Mouse (Mus musculus): Measurements from ENCODE around the gene Rfx7. TPM values are rescaled to one million over a fixed set of nuclear protein-coding genes. Genes with fewer than 3 reads are reported as not detected.
"Not testable (repeated sequence)": the region's sequence is repeated elsewhere in the genome, so short reads cannot be mapped to it uniquely, and the experiment has no call there.

Rfx7 gene
- polyA plus RNA-seq, 1 experiment from 2014 or later: 12.6 TPM

DNA sequence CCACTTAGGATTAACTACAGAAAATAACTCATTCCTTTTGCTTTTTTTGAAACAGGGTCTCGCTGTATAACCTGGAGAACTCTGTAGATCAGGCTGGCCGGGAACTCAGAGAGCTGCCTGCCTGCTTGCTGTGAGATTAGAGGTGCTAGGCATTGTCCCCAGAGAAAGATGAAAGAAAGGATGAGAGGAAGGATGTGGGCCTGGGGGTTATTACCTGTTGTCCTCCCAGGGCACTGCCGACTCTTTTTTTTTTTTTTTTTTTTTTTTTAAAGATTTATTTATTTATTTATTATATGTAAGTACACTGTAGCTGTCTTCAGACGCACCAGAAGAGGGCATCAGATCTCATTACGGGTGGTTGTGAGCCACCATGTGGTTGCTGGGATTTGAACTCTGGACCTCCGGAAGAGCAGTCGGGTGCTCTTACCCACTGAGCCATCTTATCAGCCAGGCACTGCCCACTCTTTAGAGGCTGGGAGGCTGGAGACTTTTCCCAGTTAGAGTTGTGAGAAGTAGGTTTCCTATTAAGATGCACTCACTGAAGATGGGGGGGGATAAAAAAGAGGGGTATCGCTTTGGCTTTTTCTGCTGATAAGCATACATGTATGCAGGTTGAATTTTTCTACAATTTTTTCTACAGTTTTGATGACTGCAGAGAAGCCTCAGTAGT, 134.4 kb downstream of the Rfx7 start:
- Histone ChIP-seq H3K4me1 (ENCODE audit: control insufficient read depth, insufficient read depth, low read length) (peaks cover 25% of the 10 kb centered on the region), H3K4me2 (ENCODE audit: low read depth, low read length) (0 out of 2 replicates have a peak overlapping the region, but pooled peaks have one; percentile 94), H3K36me3 (ENCODE audit: control insufficient read depth, insufficient read depth, low read length) (peaks cover 64% of the 10 kb centered on the region), H3K4me3 (ENCODE audit: low read depth, low read length) (0 out of 2 replicates have a peak overlapping the region, but pooled peaks have one; percentile 1)
- ATAC-seq (ENCODE audit: low read depth); H3K9ac ChIP-seq (ENCODE audit: low read depth, low read length); H3K27ac ChIP-seq (replicated peaks; ENCODE audit: low read depth, low read length); DNase-seq (ENCODE audit: low spot score); H3K9me3 ChIP-seq (ENCODE audit: control insufficient read depth, low read length); H3K27me3 ChIP-seq (replicated peaks; ENCODE audit: control insufficient read depth, insufficient read depth, low read length): not testable (repeated sequence)
- WGBS: 73% methylated on average over 6 of the region's 8 CpGs

DNA sequence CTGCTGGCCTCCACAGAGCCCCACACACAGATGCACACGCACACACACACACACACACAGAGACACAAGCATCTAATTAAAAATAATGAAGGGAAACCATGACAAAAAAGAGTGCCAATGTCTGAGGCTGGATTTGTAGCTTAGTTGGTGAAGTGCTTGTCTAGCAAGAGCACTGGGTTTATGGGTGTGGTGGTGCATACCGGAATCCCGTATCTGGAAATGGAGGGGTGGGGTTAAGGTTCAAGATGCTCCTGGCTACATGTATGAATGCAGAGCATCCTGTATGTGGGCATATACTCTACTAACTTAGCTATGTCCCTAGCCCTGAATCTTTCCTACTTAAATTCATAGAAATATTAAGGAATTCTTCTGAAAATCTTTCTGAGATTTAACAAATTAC, 135.1 kb downstream of the Rfx7 start:
- H3K9me3 ChIP-seq (ENCODE audit: control insufficient read depth, low read length): no peaks in the 10 kb centered on the region
- H3K36me3 ChIP-seq (ENCODE audit: control insufficient read depth, insufficient read depth, low read length): peaks cover 69% of the 10 kb centered on the region
- ATAC-seq (ENCODE audit: low read depth) (no peak), DNase-seq (ENCODE audit: low spot score) (no peak)
- 71% methylated on average over 3 of the region's 3 CpGs for WGBS
- H3K27me3 ChIP-seq (replicated peaks; ENCODE audit: control insufficient read depth, insufficient read depth, low read length): no peaks in the 10 kb centered on the region
- no peak overlapping the region for H3K9ac ChIP-seq (ENCODE audit: low read depth, low read length)
- no peak overlapping the region for H3K4me2 ChIP-seq (ENCODE audit: low read depth, low read length)
- no peak overlapping the region for H3K4me3 ChIP-seq (ENCODE audit: low read depth, low read length)
- H3K4me1 ChIP-seq (ENCODE audit: control insufficient read depth, insufficient read depth, low read length): peaks cover 25% of the 10 kb centered on the region
- H3K27ac ChIP-seq (replicated peaks; ENCODE audit: low read depth, low read length): no peak overlapping the region

DNA sequence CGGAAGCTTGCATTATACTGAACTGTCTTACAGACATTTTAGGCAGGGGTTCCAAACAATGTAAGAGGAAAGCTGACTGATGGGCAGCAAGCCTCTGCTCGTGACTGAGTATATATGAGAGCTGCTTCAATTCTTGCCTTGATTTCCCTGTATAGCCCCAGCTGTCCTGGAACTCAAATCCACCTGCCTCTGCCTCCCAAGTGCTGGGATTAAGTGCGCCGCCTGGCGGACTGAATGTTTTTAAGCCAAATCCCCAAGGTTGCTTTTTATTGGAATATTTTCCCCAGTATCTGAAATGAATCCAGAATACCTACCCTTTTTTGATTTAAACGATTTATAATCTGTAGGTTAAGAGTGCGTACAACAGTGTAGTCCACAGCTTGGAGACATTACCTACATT, 137.3 kb downstream of the Rfx7 start:
- Histone ChIP-seq H3K4me2 (ENCODE audit: low read depth, low read length) (no peak overlapping the region), H3K36me3 (ENCODE audit: control insufficient read depth, insufficient read depth, low read length) (peaks cover 87% of the 10 kb centered on the region), H3K27me3 (replicated peaks; ENCODE audit: control insufficient read depth, insufficient read depth, low read length) (no peaks in the 10 kb centered on the region), H3K9ac (ENCODE audit: low read depth, low read length) (no peak overlapping the region), H3K4me3 (ENCODE audit: low read depth, low read length) (no peak overlapping the region), H3K9me3 (ENCODE audit: control insufficient read depth, low read length) (no peaks in the 10 kb centered on the region), H3K4me1 (ENCODE audit: control insufficient read depth, insufficient read depth, low read length) (peaks cover 22% of the 10 kb centered on the region), H3K27ac (replicated peaks; ENCODE audit: low read depth, low read length) (no peak overlapping the region)
- DNase-seq (ENCODE audit: low spot score): no peak
- ATAC-seq (ENCODE audit: low read depth): no peak
- 78% methylated on average over 7 of the region's 7 CpGs for WGBS

DNA sequence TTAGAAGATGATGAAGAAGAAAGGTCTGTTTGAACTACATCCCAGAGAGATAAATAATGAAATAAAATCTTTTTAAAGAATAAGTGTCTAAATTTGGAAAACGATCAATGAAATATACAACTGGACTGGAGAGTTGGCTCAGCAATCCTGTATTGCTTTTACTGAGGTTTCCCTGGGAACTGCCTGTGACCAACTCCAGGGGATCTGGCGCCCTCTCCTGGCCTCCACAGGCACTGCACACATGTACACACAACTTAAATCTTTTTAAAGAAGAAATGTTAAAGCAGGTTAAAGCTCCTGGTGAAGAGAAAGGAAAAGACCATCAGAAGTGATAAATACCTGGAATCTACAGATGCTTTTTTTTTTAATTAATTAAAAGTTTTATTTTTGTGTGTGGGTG, 140.3 kb downstream of the Rfx7 start:
- no peak overlapping the region for H3K4me3 ChIP-seq (ENCODE audit: low read depth, low read length)
- 38% methylated on average over 2 of the region's 2 CpGs for WGBS

More for the DNA sequence above, 140.3 kb downstream of the Rfx7 start:
- no peaks in the 10 kb centered on the region for H3K9me3 ChIP-seq (ENCODE audit: control insufficient read depth, low read length)
- H3K4me2 ChIP-seq (ENCODE audit: low read depth, low read length): no peak overlapping the region
- H3K36me3 ChIP-seq (ENCODE audit: control insufficient read depth, insufficient read depth, low read length): peaks cover 88% of the 10 kb centered on the region
- no peak overlapping the region for H3K27ac ChIP-seq (replicated peaks; ENCODE audit: low read depth, low read length)
- no peak overlapping the region for H3K9ac ChIP-seq (ENCODE audit: low read depth, low read length)
- H3K4me1 ChIP-seq (ENCODE audit: control insufficient read depth, insufficient read depth, low read length): peaks cover 10% of the 10 kb centered on the region
- no peaks in the 10 kb centered on the region for H3K27me3 ChIP-seq (replicated peaks; ENCODE audit: control insufficient read depth, insufficient read depth, low read length)
- ATAC-seq (ENCODE audit: low read depth): no peak
- DNase-seq (ENCODE audit: low spot score): peak; percentile 83

Small RNA genes lying within 50 kb of the gene (microRNA-seq; reads per million reads assigned to microRNA genes)
- gene Gm28010 (ENCODE audit: borderline number of aligned reads): not detected

Other genes with a start within 250 kb of the Rfx7 start
- 22.7 and 24.3 TPM in 2 replicates for gene Mns1, start 94.2 kb upstream of the Rfx7 start, polyA plus RNA-seq (2014; fragmentation: Nextera tagmentation; extraction: Ambion mirVana)
- gene Tex9, start 40.0 kb upstream of the Rfx7 start, polyA plus RNA-seq (2014; fragmentation: Nextera tagmentation; extraction: Ambion mirVana): 22.1 and 24.6 TPM in 2 replicates
- 649 and 733 TPM in 2 replicates for gene Nedd4, start 130.1 kb downstream of the Rfx7 start, polyA plus RNA-seq (2014; fragmentation: Nextera tagmentation; extraction: Ambion mirVana)